Mouse (Mus musculus): ENCODE data around the gene Mfrp. TPM values are rescaled to one million over a fixed set of nuclear protein-coding genes. Genes with fewer than 3 reads are reported as not detected.

The Mfrp gene
- polyA plus RNA-seq, 1 experiment from 2014 or later, result not detected

- H3K4me1 ChIP-seq (replicated peaks; ENCODE audit: control insufficient read depth, insufficient read depth, low read length), result peaks cover 23% of the 10 kb centered on the region
- 70% methylated on average over 24 of the region's 24 CpGs for WGBS
- no peak overlapping the region for H3K4me2 ChIP-seq (ENCODE audit: low read depth, low read length, severe bottlenecking)
- no peak overlapping the region for H3K27ac ChIP-seq (ENCODE audit: low read depth, low read length)
- H3K9me3 ChIP-seq (ENCODE audit: control insufficient read depth, low read length), result no peaks in the 10 kb centered on the region
- no peak for ATAC-seq (replicated peaks; ENCODE audit: low FRiP score)
- H3K27me3 ChIP-seq (ENCODE audit: control insufficient read depth, insufficient read depth, low read length), result no peaks in the 10 kb centered on the region; the same call in 1 of the 2 replicates
- no peaks in the 10 kb centered on the region for H3K36me3 ChIP-seq (ENCODE audit: control insufficient read depth, insufficient read depth, low read length)
- no peak for DNase-seq (ENCODE audit: low spot score)
- H3K9ac ChIP-seq (ENCODE audit: low read length), result no peak overlapping the region
- H3K4me3 ChIP-seq (ENCODE audit: low read depth, low read length), result no peak overlapping the region
Observed at GRCm38 (mm10) chr9:44075276-44075995, 26.1 kb upstream of the Mfrp start.

GRCm38 (mm10) chr9:44075996-44076763, 25.3 kb upstream of the Mfrp start:
- Histone ChIP-seq H3K4me1 (replicated peaks; ENCODE audit: control insufficient read depth, insufficient read depth, low read length) (peaks cover 23% of the 10 kb centered on the region), H3K27ac (ENCODE audit: low read depth, low read length) (no peak overlapping the region), H3K27me3 (ENCODE audit: control insufficient read depth, insufficient read depth, low read length) (no peaks in the 10 kb centered on the region), H3K36me3 (ENCODE audit: control insufficient read depth, insufficient read depth, low read length) (no peaks in the 10 kb centered on the region), H3K9ac (ENCODE audit: low read length) (no peak overlapping the region), H3K4me2 (ENCODE audit: low read depth, low read length, severe bottlenecking) (no peak overlapping the region), H3K4me3 (ENCODE audit: low read depth, low read length) (no peak overlapping the region), H3K9me3 (ENCODE audit: control insufficient read depth, low read length) (no peaks in the 10 kb centered on the region)
- ATAC-seq (replicated peaks; ENCODE audit: low FRiP score), result no peak
- DNase-seq (ENCODE audit: low spot score), result no peak
- WGBS, result 62% methylated on average over 16 of the region's 16 CpGs

GRCm38 (mm10) chr9:44076764-44077120, 24.8 kb upstream of the Mfrp start:
- H3K9me3 ChIP-seq (ENCODE audit: control insufficient read depth, low read length), result no peaks in the 10 kb centered on the region
- H3K27ac ChIP-seq (ENCODE audit: low read depth, low read length), result no peak overlapping the region
- no peak overlapping the region for H3K4me3 ChIP-seq (ENCODE audit: low read depth, low read length)
- no peak overlapping the region for H3K4me2 ChIP-seq (ENCODE audit: low read depth, low read length, severe bottlenecking)
- no peaks in the 10 kb centered on the region for H3K36me3 ChIP-seq (ENCODE audit: control insufficient read depth, insufficient read depth, low read length)
- DNase-seq (ENCODE audit: low spot score) (no peak), ATAC-seq (replicated peaks; ENCODE audit: low FRiP score) (no peak)
- no peak overlapping the region for H3K9ac ChIP-seq (ENCODE audit: low read length)
- H3K4me1 ChIP-seq (replicated peaks; ENCODE audit: control insufficient read depth, insufficient read depth, low read length), result peaks cover 19% of the 10 kb centered on the region
- 9% methylated on average over 5 of the region's 5 CpGs for WGBS
- no peaks in the 10 kb centered on the region for H3K27me3 ChIP-seq (ENCODE audit: control insufficient read depth, insufficient read depth, low read length)

GRCm38 (mm10) chr9:44077266-44077910, 24.1 kb upstream of the Mfrp start:
- Histone ChIP-seq H3K27ac (ENCODE audit: low read depth, low read length) (no peak overlapping the region), H3K9ac (ENCODE audit: low read length) (no peak overlapping the region), H3K36me3 (ENCODE audit: control insufficient read depth, insufficient read depth, low read length) (no peaks in the 10 kb centered on the region), H3K4me3 (ENCODE audit: low read depth, low read length) (no peak overlapping the region), H3K9me3 (ENCODE audit: control insufficient read depth, low read length) (no peaks in the 10 kb centered on the region), H3K4me2 (ENCODE audit: low read depth, low read length, severe bottlenecking) (no peak overlapping the region), H3K27me3 (ENCODE audit: control insufficient read depth, insufficient read depth, low read length) (no peaks in the 10 kb centered on the region), H3K4me1 (replicated peaks; ENCODE audit: control insufficient read depth, insufficient read depth, low read length) (peaks cover 13% of the 10 kb centered on the region)
- 79% methylated on average over 11 of the region's 11 CpGs for WGBS
- DNase-seq (ENCODE audit: low spot score) (no peak), ATAC-seq (replicated peaks; ENCODE audit: low FRiP score) (no peak)

- no peaks in the 10 kb centered on the region for H3K9me3 ChIP-seq (ENCODE audit: control insufficient read depth, low read length)
- H3K36me3 ChIP-seq (ENCODE audit: control insufficient read depth, insufficient read depth, low read length), result no peaks in the 10 kb centered on the region
- WGBS, result 79% methylated on average over 10 of the region's 10 CpGs
- peaks cover 1% of the 10 kb centered on the region; the same call in 1 of the 2 replicates for H3K27me3 ChIP-seq (ENCODE audit: control insufficient read depth, insufficient read depth, low read length)
- no peak overlapping the region for H3K4me2 ChIP-seq (ENCODE audit: low read depth, low read length, severe bottlenecking)
- peaks cover 4% of the 10 kb centered on the region; the same call in 1 of the 2 replicates for H3K4me1 ChIP-seq (replicated peaks; ENCODE audit: control insufficient read depth, insufficient read depth, low read length)
- H3K9ac ChIP-seq (ENCODE audit: low read length), result no peak overlapping the region
- no peak overlapping the region for H3K4me3 ChIP-seq (ENCODE audit: low read depth, low read length)
- DNase-seq (ENCODE audit: low spot score), result no peak
- H3K27ac ChIP-seq (ENCODE audit: low read depth, low read length), result no peak overlapping the region
- no peak for ATAC-seq (replicated peaks; ENCODE audit: low FRiP score)
Observed at GRCm38 (mm10) chr9:44078136-44078797, 23.3 kb upstream of the Mfrp start.

GRCm38 (mm10) chr9:44078955-44079756, 22.4 kb upstream of the Mfrp start:
- no peaks in the 10 kb centered on the region for H3K36me3 ChIP-seq (ENCODE audit: control insufficient read depth, insufficient read depth, low read length)
- no peaks in the 10 kb centered on the region for H3K9me3 ChIP-seq (ENCODE audit: control insufficient read depth, low read length)
- 34% methylated on average over 14 of the region's 16 CpGs for WGBS
- H3K27me3 ChIP-seq (ENCODE audit: control insufficient read depth, insufficient read depth, low read length), result peaks cover 10% of the 10 kb centered on the region
- DNase-seq (ENCODE audit: low spot score) (no peak), ATAC-seq (replicated peaks; ENCODE audit: low FRiP score) (no peak; the same call in 1 of the 2 replicates)
- H3K9ac ChIP-seq (ENCODE audit: low read length), result no peak overlapping the region
- H3K27ac ChIP-seq (ENCODE audit: low read depth, low read length), result no peak overlapping the region
- H3K4me3 ChIP-seq (ENCODE audit: low read depth, low read length), result no peak overlapping the region
- H3K4me1 ChIP-seq (replicated peaks; ENCODE audit: control insufficient read depth, insufficient read depth, low read length), result peaks cover 8% of the 10 kb centered on the region; the same call in 1 of the 2 replicates
- no peak overlapping the region for H3K4me2 ChIP-seq (ENCODE audit: low read depth, low read length, severe bottlenecking)

GRCm38 (mm10) chr9:44079997-44080780, 21.3 kb upstream of the Mfrp start:
- H3K4me3 ChIP-seq (ENCODE audit: low read depth, low read length), result no peak overlapping the region
- no peak overlapping the region for H3K9ac ChIP-seq (ENCODE audit: low read length)
- peaks cover 13% of the 10 kb centered on the region; the same call in 1 of the 2 replicates for H3K4me1 ChIP-seq (replicated peaks; ENCODE audit: control insufficient read depth, insufficient read depth, low read length)
- no peak overlapping the region for H3K4me2 ChIP-seq (ENCODE audit: low read depth, low read length, severe bottlenecking)
- WGBS, result 74% methylated on average over 10 of the region's 10 CpGs
- peaks cover 14% of the 10 kb centered on the region for H3K27me3 ChIP-seq (ENCODE audit: control insufficient read depth, insufficient read depth, low read length)
- no peak for ATAC-seq (replicated peaks; ENCODE audit: low FRiP score)
- H3K9me3 ChIP-seq (ENCODE audit: control insufficient read depth, low read length), result no peaks in the 10 kb centered on the region
- DNase-seq (ENCODE audit: low spot score), result no peak
- no peak overlapping the region for H3K27ac ChIP-seq (ENCODE audit: low read depth, low read length)
- no peaks in the 10 kb centered on the region for H3K36me3 ChIP-seq (ENCODE audit: control insufficient read depth, insufficient read depth, low read length)

All from forebrain, embryonic 11.5 days (tissue).